Mouse (Mus musculus) layer of hippocampus, adult 2 months (tissue): ENCODE measurements around the gene Smc1a. TPM values are rescaled to one million over a fixed set of nuclear protein-coding genes. Genes with fewer than 3 reads are reported as not detected.
A peak's percentile ranks its signal among the peaks of the same experiment; 100 is the strongest.
"Not testable (repeated sequence)": the region's sequence is repeated elsewhere in the genome, so short reads cannot be mapped to it uniquely, and the experiment has no call there.

ENCODE experiments used
- DNase-seq, 2 experiments: peaks; one replicate each; pipeline ENCODE4 v3.0.0; 2022; ENCODE audit warnings: low spot score in 2 of 2
- H3K27ac ChIP-seq: fragments of 200-600 bp; 2 replicates; pipeline ENCODE4 v1.8.1; 2022
- H3K4me3 ChIP-seq: fragments of 200-600 bp; 2 replicates; pipeline ENCODE4 v1.8.1; 2022; ENCODE audit warnings: mild to moderate bottlenecking
- CTCF ChIP-seq: fragments of 200-600 bp; conservative IDR thresholded peaks from 2 replicates; pipeline ENCODE4 v1.8.1; 2022; ENCODE audit warnings: antibody characterized with exemption, mild to moderate bottlenecking, moderate library complexity
- total RNA-seq, 2 experiments: library from RNA; stranded (reverse); gene quantifications; 2 replicates each; pipeline ENCODE4 v1.2.3; 2021

Gene Smc1a
- total RNA-seq, 2 experiments from 2014 or later: 54.6 to 57.0 TPM

- DNase-seq: no peak
- no peak for TF ChIP-seq CTCF
Measured at GRCm38 (mm10) chrX:152052546-152052945, 36.3 kb downstream of the Smc1a start.

GRCm38 (mm10) chrX:152054094-152054493 lies 37.9 kb downstream of the Smc1a start:
- Histone ChIP-seq H3K4me3 (no peak overlapping the region), H3K27ac (no peak overlapping the region)
- no peak for TF ChIP-seq CTCF
- no peak for DNase-seq

More at GRCm38 (mm10) chrX:152052546-152052945, 36.3 kb downstream of the Smc1a start:
- Histone ChIP-seq H3K27ac (no peak overlapping the region), H3K4me3 (no peak overlapping the region)

- TF ChIP-seq CTCF: no peak
- no peak for DNase-seq
- H3K27ac ChIP-seq: no peak overlapping the region
- no peak overlapping the region for H3K4me3 ChIP-seq
Measured at GRCm38 (mm10) chrX:152065674-152066073, 49.4 kb downstream of the Smc1a start.

GRCm38 (mm10) chrX:152067789-152068188 lies 51.6 kb downstream of the Smc1a start:
- TF ChIP-seq CTCF: no peak
- Histone ChIP-seq H3K4me3 (no peak overlapping the region), H3K27ac (no peak overlapping the region)
- no peak for DNase-seq

GRCm38 (mm10) chrX:152089832-152090614 lies 73.8 kb downstream of the Smc1a start:
- H3K4me3 ChIP-seq: not testable (repeated sequence)
- peak overlapping the region; percentile 82 for H3K27ac ChIP-seq
- peak; percentile 71 to 83 for DNase-seq

GRCm38 (mm10) chrX:152097572-152097971 lies 81.3 kb downstream of the Smc1a start:
- H3K27ac ChIP-seq: no peak overlapping the region
- TF ChIP-seq CTCF: no peak
- DNase-seq: no peak
- no peak overlapping the region for H3K4me3 ChIP-seq

Other genes starting within 250 kb of the Smc1a start
- gene Huwe1, start 215.6 kb upstream of the Smc1a start, total RNA-seq: 100 to 1,000 TPM; 285 to 289 TPM
- gene Hsd17b10, start 14.6 kb upstream of the Smc1a start, total RNA-seq: 10 to 100 TPM; 45.8 to 51.4 TPM
- gene Ribc1, start 133 bp upstream of the Smc1a start, total RNA-seq: 1 to 10 TPM in 1 of 2 experiments, under 1 TPM in 1; 0.22 to 1.4 TPM
- gene Iqsec2, start 127.8 kb downstream of the Smc1a start, total RNA-seq: 100 to 1,000 TPM; 177 to 179 TPM
- gene Kdm5c, start 216.6 kb downstream of the Smc1a start, total RNA-seq: 10 to 100 TPM; 47.4 to 66.1 TPM